Mouse (Mus musculus) Patski (cell line): Measurements from ENCODE around the gene Trpv2. TPM values are rescaled to one million over a fixed set of nuclear protein-coding genes. Genes with fewer than 3 reads are reported as not detected.

ENCODE experiments used
- ATAC-seq: fragments of 100-300 bp; one replicate; pipeline ENCODE4 v1.8.0; 2021
- CTCF ChIA-PET: fragments of 350-600 bp; sonication (Branson Sonifier 250); formaldehyde crosslinking; loops from one replicate; lab custom pipeline; 2022; ENCODE audit warnings: inconsistent platforms; lab: Charles Lee
- POLR2A ChIA-PET: fragments of 350-600 bp; sonication (Branson Sonifier 250); formaldehyde crosslinking; loops from one replicate; lab custom pipeline; 2022; ENCODE audit warnings: antibody characterized with exemption, inconsistent platforms; lab: Charles Lee
- DNase-seq: peaks from one replicate; pipeline ENCODE4 v3.0.0-alpha.2; 2011; ENCODE audit warnings: low read depth, low spot score
- H3K27me3 ChIP-seq: fragments of 371-371 bp; one replicate; pipeline ENCODE4 v1.5.1; 2021
- CTCF ChIP-seq: fragments of 100-300 bp; IDR thresholded peaks from one replicate; pipeline ENCODE4 v1.5.1; 2021
- in situ Hi-C: fragments of 300-500 bp; cut with MboI; formaldehyde crosslinking; loops from 3 replicates; pipeline ENCODE4 v1.11.1; 2018; ENCODE audit warnings: low pct_unique_long_range_greater_than_20kb, mixed read lengths
- polyA plus RNA-seq: library from polyadenylated mRNA; unstranded; gene quantifications from one replicate; pipeline ENCODE4 v1.2.3, GENCODE M21; 2021

Gene Trpv2
- polyA plus RNA-seq, 1 experiment from 2014 or later, result 0.04 TPM

- CTCF ChIA-PET, result interaction anchor here (1.2 to 1.6 kb wide), 2 partner anchors 8 to 11 kb away, joined by 4 to 7 read pairs; no protein-coding TSS in a partner anchor
- ATAC-seq, result no peak
- POLR2A ChIA-PET, result no interaction called here
- in situ Hi-C loops, result loop anchor here (25.0 kb wide), 1 partner anchor 639 kb away; the partner anchor contains the start of gene Akap10
- no peak for DNase-seq
- TF ChIP-seq CTCF, result no peak
- no peaks in the 10 kb centered on the region for H3K27me3 ChIP-seq
Measured at GRCm38 (mm10) chr11:62575659-62576438, 1.6 kb downstream of the Trpv2 start.

- DNase-seq, result no peak
- in situ Hi-C loops, result loop anchor here (25.0 kb wide), 1 partner anchor 639 kb away; the partner anchor contains the start of gene Akap10
Measured at GRCm38 (mm10) chr11:62576530-62577152, 2.4 kb downstream of the Trpv2 start.

GRCm38 (mm10) chr11:62583031-62583430, 8.7 kb downstream of the Trpv2 start:
- ChIA-PET POLR2A (no interaction called here), CTCF (interaction anchor here (1.7 kb wide), 1 partner anchor 8 kb away, joined by 7 read pairs; no protein-coding TSS in a partner anchor)
- ATAC-seq, result no peak
- no peak for DNase-seq
- peaks cover 8% of the 10 kb centered on the region for H3K27me3 ChIP-seq
- in situ Hi-C loops, result loop anchor here (25.0 kb wide), 1 partner anchor 646 kb away; the partner anchor contains the start of gene Akap10
- TF ChIP-seq CTCF, result no peak

More at GRCm38 (mm10) chr11:62576530-62577152, 2.4 kb downstream of the Trpv2 start:
- ATAC-seq, result no peak
- H3K27me3 ChIP-seq, result no peaks in the 10 kb centered on the region
- CTCF ChIA-PET, result interaction anchor here (1.6 kb wide), 1 partner anchor 10 kb away, joined by 4 read pairs; no protein-coding TSS in a partner anchor
- TF ChIP-seq CTCF, result no peak
- POLR2A ChIA-PET, result interaction anchor here (0.8 kb wide), 1 partner anchor 18 kb away, joined by 3 read pairs; no protein-coding TSS in a partner anchor

- CTCF ChIA-PET, result no interaction called here
- POLR2A ChIA-PET, result no interaction called here
- DNase-seq (no peak), ATAC-seq (no peak)
- in situ Hi-C loops, result loop anchor here (25.0 kb wide), 1 partner anchor 647 kb away; the partner anchor contains the start of gene Akap10
- TF ChIP-seq CTCF, result no peak
- peaks cover 8% of the 10 kb centered on the region for H3K27me3 ChIP-seq
Measured at GRCm38 (mm10) chr11:62584671-62585206, 10.5 kb downstream of the Trpv2 start.

- ATAC-seq (no peak), DNase-seq (no peak)
- CTCF ChIA-PET, result interaction anchor here (1.0 to 1.9 kb wide), 3 partner anchors 9 to 70 kb away, joined by 3 to 8 read pairs (median 4); no protein-coding TSS in a partner anchor
- POLR2A ChIA-PET, result no interaction called here
- no peak for TF ChIP-seq CTCF
- H3K27me3 ChIP-seq, result peaks cover 15% of the 10 kb centered on the region
- in situ Hi-C loops, result loop anchor here (25.0 kb wide), 1 partner anchor 650 kb away; the partner anchor contains the start of gene Akap10
Measured at GRCm38 (mm10) chr11:62587034-62587433, 12.7 kb downstream of the Trpv2 start.

GRCm38 (mm10) chr11:62589391-62589790, 15.1 kb downstream of the Trpv2 start:
- no peak for ATAC-seq
- no peak for DNase-seq
- ChIA-PET CTCF (interaction anchor here (3.9 kb wide), 1 partner anchor 12 kb away, joined by 19 read pairs; no protein-coding TSS in a partner anchor), POLR2A (no interaction called here)
- in situ Hi-C loops, result loop anchor here (25.0 kb wide), 1 partner anchor 652 kb away; the partner anchor contains the start of gene Akap10
- H3K27me3 ChIP-seq, result peaks cover 15% of the 10 kb centered on the region
- no peak for TF ChIP-seq CTCF

- no peak for ATAC-seq
- POLR2A ChIA-PET, result interaction anchor here (1.3 kb wide), 1 partner anchor 34 kb away, joined by 3 read pairs; no protein-coding TSS in a partner anchor
- DNase-seq, result no peak
- TF ChIP-seq CTCF, result no peak
- CTCF ChIA-PET, result interaction anchor here (1.8 to 3.9 kb wide), 2 partner anchors 10 to 11 kb away, joined by 4 to 19 read pairs; no protein-coding TSS in a partner anchor
- in situ Hi-C loops, result loop anchor here (25.0 kb wide), 1 partner anchor 654 kb away; the partner anchor contains the start of gene Akap10
- H3K27me3 ChIP-seq, result peaks cover 12% of the 10 kb centered on the region
Measured at GRCm38 (mm10) chr11:62591026-62591425, 16.7 kb downstream of the Trpv2 start.

GRCm38 (mm10) chr11:62591904-62592575, 17.8 kb downstream of the Trpv2 start:
- H3K27me3 ChIP-seq, result peaks cover 8% of the 10 kb centered on the region
- in situ Hi-C loops, result loop anchor here (25.0 kb wide), 1 partner anchor 655 kb away; the partner anchor contains the start of gene Akap10
- no peak for TF ChIP-seq CTCF
- ChIA-PET CTCF (interaction anchor here (1.8 to 3.9 kb wide), 2 partner anchors 10 to 11 kb away, joined by 4 to 19 read pairs; no protein-coding TSS in a partner anchor), POLR2A (interaction anchor here (0.9 to 1.3 kb wide), 2 partner anchors 10 to 35 kb away, joined by 3 read pairs; no protein-coding TSS in a partner anchor)
- no peak for ATAC-seq
- no peak for DNase-seq

GRCm38 (mm10) chr11:62598571-62598970, 24.3 kb downstream of the Trpv2 start:
- H3K27me3 ChIP-seq, result no peaks in the 10 kb centered on the region
- in situ Hi-C loops, result loop anchor here (25.0 kb wide), 1 partner anchor 661 kb away; the partner anchor contains the start of gene Akap10
- POLR2A ChIA-PET, result no interaction called here
- ATAC-seq (no peak), DNase-seq (no peak)
- no peak for TF ChIP-seq CTCF
- CTCF ChIA-PET, result no interaction called here
